Mouse (Mus musculus) myocyte (in vitro differentiated cells): Measurements from ENCODE around the gene Atp8b4. TPM values are rescaled to one million over a fixed set of nuclear protein-coding genes. Genes with fewer than 3 reads are reported as not detected.

ENCODE experiments used
- H3K27me3 ChIP-seq: one replicate; pipeline ENCODE4 v1.6.1; 2011; ENCODE audit not compliant: control insufficient read depth, insufficient read depth, insufficient read length
- H3K36me3 ChIP-seq: one replicate; pipeline ENCODE4 v1.6.1; 2011; ENCODE audit not compliant: control insufficient read depth, insufficient read depth
- H3K4me2 ChIP-seq: one replicate; pipeline ENCODE4 v1.6.1; 2011; ENCODE audit warnings: low read depth, control low read depth
- H3K4me3 ChIP-seq: one replicate; pipeline ENCODE4 v1.5.1; 2011; ENCODE audit warnings: mild to moderate bottlenecking, control low read depth, moderate library complexity
- H3K79me2 ChIP-seq: one replicate; pipeline ENCODE4 v1.6.1; 2011; ENCODE audit not compliant: control insufficient read depth, insufficient read depth
- H3ac ChIP-seq: one replicate; pipeline ENCODE4 v1.6.1; 2011; ENCODE audit not compliant: control insufficient read depth, insufficient read length
- CEBPB ChIP-seq: IDR thresholded peaks from 2 replicates; pipeline ENCODE4 v1.6.1; 2011; ENCODE audit warnings: mild to moderate bottlenecking, moderate library complexity; ENCODE audit not compliant: poor library complexity, insufficient read depth, severe bottlenecking
- E2F4 ChIP-seq: IDR thresholded peaks from one replicate; pipeline ENCODE4 v1.6.1; 2011; ENCODE audit warnings: mild to moderate bottlenecking, control low read depth, moderate library complexity; ENCODE audit not compliant: insufficient read depth
- MAX ChIP-seq: IDR thresholded peaks from one replicate; pipeline ENCODE4 v1.6.1; 2011; ENCODE audit warnings: low read depth, mild to moderate bottlenecking, control low read depth
- MYOD1 ChIP-seq, 3 experiments: IDR thresholded peaks; one replicate each; pipeline ENCODE4 v1.6.1; 2011; ENCODE audit warnings: control low read depth in 2 of 3, low read depth in 2 of 3, mild to moderate bottlenecking in 2 of 3, moderate library complexity in 1 of 3; ENCODE audit not compliant: insufficient read length in 2 of 3, control insufficient read depth in 1 of 3
- MYOG ChIP-seq, 3 experiments: IDR thresholded peaks; one replicate each; pipeline ENCODE4 v1.6.1; 2011; ENCODE audit warnings: control low read depth in 2 of 3, low read depth in 2 of 3, mild to moderate bottlenecking in 2 of 3; ENCODE audit not compliant: insufficient read length in 2 of 3, control insufficient read depth in 1 of 3, insufficient read depth in 1 of 3
- POLR2A ChIP-seq: IDR thresholded peaks from one replicate; pipeline ENCODE4 v1.6.1; 2011; ENCODE audit warnings: low read depth, mild to moderate bottlenecking, control low read depth, moderate library complexity; ENCODE audit not compliant: insufficient read length
- POLR2AphosphoS2 ChIP-seq: IDR thresholded peaks from one replicate; pipeline ENCODE4 v1.6.1; 2011; ENCODE audit warnings: low read depth, control low read depth; ENCODE audit not compliant: insufficient read length
- REST ChIP-seq: IDR thresholded peaks from one replicate; pipeline ENCODE4 v1.6.1; 2011; ENCODE audit warnings: mild to moderate bottlenecking, control low read depth, moderate library complexity; ENCODE audit not compliant: insufficient read depth, insufficient read length
- SRF ChIP-seq: IDR thresholded peaks from one replicate; pipeline ENCODE4 v1.6.1; 2011; ENCODE audit warnings: low read depth; ENCODE audit not compliant: control insufficient read depth, insufficient read length
- TCF12 ChIP-seq: IDR thresholded peaks from one replicate; pipeline ENCODE4 v1.6.1; 2011; ENCODE audit warnings: mild to moderate bottlenecking, control low read depth; ENCODE audit not compliant: poor library complexity, insufficient read depth, severe bottlenecking
- TCF3 ChIP-seq: IDR thresholded peaks from one replicate; pipeline ENCODE4 v1.6.1; 2011; ENCODE audit warnings: low read depth, control low read depth; ENCODE audit not compliant: insufficient read length
- USF1 ChIP-seq: IDR thresholded peaks from one replicate; pipeline ENCODE4 v1.6.1; 2011; ENCODE audit warnings: low read depth, mild to moderate bottlenecking, control low read depth, moderate library complexity
- polyA plus RNA-seq: library from polyadenylated mRNA; unstranded; fragments of >200 nt; fragmentation: generic; extraction: Trizol; gene quantifications from one replicate; pipeline ENCODE4 v1.2.1, GENCODE M21; 2012; ENCODE audit warnings: missing spikeins

The Atp8b4 gene
- polyA plus RNA-seq, 1 experiment = 0.01 TPM

DNA sequence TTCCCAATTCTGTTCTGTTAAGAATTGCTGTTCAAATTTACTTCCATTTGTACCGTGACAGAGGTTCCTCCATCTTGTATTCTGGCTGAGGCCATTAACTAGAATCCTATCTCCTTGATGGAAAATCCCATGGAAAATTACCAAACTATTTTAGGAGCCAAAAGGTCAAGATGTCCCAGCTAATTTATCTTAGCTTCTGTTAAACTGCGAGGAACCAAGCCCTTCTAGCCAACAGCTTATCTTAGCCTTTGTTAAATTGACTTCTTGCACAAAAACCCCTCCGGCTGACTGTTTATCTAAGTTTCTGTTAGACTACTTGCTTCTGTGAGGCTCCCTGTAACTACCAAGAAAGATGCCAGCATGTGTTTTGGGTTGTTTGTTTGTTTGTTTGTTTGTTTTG lies 183.5 kb downstream of the Atp8b4 start:
- no peak for TF ChIP-seq TCF3
- TF ChIP-seq MYOD1 (IDR thresholded peaks at IDR 0.05; ENCODE audit: control insufficient read depth in 1 of 3, insufficient read length in 2 of 3, low read depth in 2 of 3) = no peak
- TF ChIP-seq MYOG (IDR thresholded peaks at IDR 0.05; ENCODE audit: control insufficient read depth in 1 of 3, insufficient read depth in 1 of 3, insufficient read length in 2 of 3, low read depth in 2 of 3) = no peak
- no peak for TF ChIP-seq MAX
- no peak for TF ChIP-seq USF1
- no peak for TF ChIP-seq CEBPB
- H3K4me3 ChIP-seq = no peak overlapping the region
- H3K4me2 ChIP-seq = no peak overlapping the region
- no peak overlapping the region for H3ac ChIP-seq
- H3K79me2 ChIP-seq = no peaks in the 10 kb centered on the region
- H3K36me3 ChIP-seq = no peaks in the 10 kb centered on the region
- no peaks in the 10 kb centered on the region for H3K27me3 ChIP-seq

DNA sequence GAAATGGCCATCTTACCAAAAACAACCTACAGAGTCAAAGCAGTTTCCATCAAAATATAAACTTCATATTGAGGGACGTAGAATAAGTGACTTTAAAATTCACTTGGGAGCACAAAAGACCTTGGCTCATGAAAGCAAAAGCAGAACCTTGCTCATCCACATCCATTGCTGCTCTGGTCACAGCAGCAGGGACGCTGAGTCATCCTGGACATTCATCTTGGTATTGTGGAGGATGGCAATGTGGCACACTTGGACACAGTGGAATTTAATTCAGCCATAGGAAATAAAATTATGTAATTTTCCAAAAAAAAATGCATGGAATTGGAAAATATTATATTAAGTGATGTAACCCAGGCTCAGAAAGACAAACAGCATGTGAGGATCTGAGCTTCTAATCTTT lies 184.1 kb downstream of the Atp8b4 start:
- no peak for TF ChIP-seq MYOD1 (IDR thresholded peaks at IDR 0.05; ENCODE audit: control insufficient read depth in 1 of 3, insufficient read length in 2 of 3, low read depth in 2 of 3)
- no peak for TF ChIP-seq POLR2A
- TF ChIP-seq MYOG (IDR thresholded peaks at IDR 0.05; ENCODE audit: control insufficient read depth in 1 of 3, insufficient read depth in 1 of 3, insufficient read length in 2 of 3, low read depth in 2 of 3) = no peak
- no peak for TF ChIP-seq POLR2AphosphoS2
- TF ChIP-seq REST = no peak
- no peak for TF ChIP-seq E2F4
- no peak for TF ChIP-seq CEBPB
- no peak for TF ChIP-seq MAX
- TF ChIP-seq TCF3 = no peak
- TF ChIP-seq TCF12 = no peak
- no peak for TF ChIP-seq USF1
- TF ChIP-seq SRF = no peak
- H3K4me2 ChIP-seq = no peak overlapping the region
- H3K27me3 ChIP-seq = no peaks in the 10 kb centered on the region
- no peaks in the 10 kb centered on the region for H3K79me2 ChIP-seq
- no peak overlapping the region for H3ac ChIP-seq
- H3K36me3 ChIP-seq = no peaks in the 10 kb centered on the region
- H3K4me3 ChIP-seq = no peak overlapping the region

DNA sequence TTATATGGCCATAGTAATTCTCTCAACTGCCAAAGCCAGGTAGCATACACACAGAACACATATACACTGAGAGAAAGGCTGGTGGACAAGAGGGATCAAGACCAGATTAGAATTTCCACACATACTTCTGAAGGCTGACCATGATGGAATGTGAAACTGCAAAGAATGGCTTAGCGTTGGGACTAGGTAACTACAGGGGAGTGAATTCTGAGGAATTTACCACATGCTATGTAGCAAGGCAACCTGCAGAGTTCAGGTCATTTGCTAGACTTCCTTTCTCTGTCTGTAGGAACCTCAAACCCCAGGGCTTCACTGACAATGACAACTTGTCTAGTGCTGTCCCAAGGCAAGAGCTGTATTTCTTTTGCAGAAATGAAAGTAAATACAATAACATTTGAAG lies 189.4 kb downstream of the Atp8b4 start:
- Histone ChIP-seq H3K4me2 (no peak overlapping the region), H3K36me3 (no peaks in the 10 kb centered on the region), H3K27me3 (no peaks in the 10 kb centered on the region), H3ac (no peak overlapping the region), H3K79me2 (no peaks in the 10 kb centered on the region), H3K4me3 (no peak overlapping the region)
- TF ChIP-seq E2F4 (no peak), TCF12 (no peak), TCF3 (no peak), MYOG (IDR thresholded peaks at IDR 0.05; ENCODE audit: control insufficient read depth in 1 of 3, insufficient read depth in 1 of 3, insufficient read length in 2 of 3, low read depth in 2 of 3) (no peak), MAX (no peak)

- Histone ChIP-seq H3K4me3 (no peak overlapping the region), H3K27me3 (no peaks in the 10 kb centered on the region), H3ac (no peak overlapping the region), H3K79me2 (no peaks in the 10 kb centered on the region), H3K4me2 (peak overlapping the region; percentile 5), H3K36me3 (no peaks in the 10 kb centered on the region)
- TF ChIP-seq CEBPB (peak; percentile 87), MYOG (IDR thresholded peaks at IDR 0.05; ENCODE audit: control insufficient read depth in 1 of 3, insufficient read depth in 1 of 3, insufficient read length in 2 of 3, low read depth in 2 of 3) (no peak), USF1 (peak; percentile 25)
These were observed 190.5 kb downstream of the Atp8b4 start for GRCm38 (mm10) chr2:126309994-126310393.

- Histone ChIP-seq H3K4me3 (no peak overlapping the region), H3K4me2 (no peak overlapping the region)
- TF ChIP-seq SRF (no peak), REST (no peak), USF1 (no peak), E2F4 (no peak), TCF12 (no peak), MYOG (IDR thresholded peaks at IDR 0.05; ENCODE audit: control insufficient read depth in 1 of 3, insufficient read depth in 1 of 3, insufficient read length in 2 of 3, low read depth in 2 of 3) (no peak), POLR2A (no peak), MAX (no peak), MYOD1 (IDR thresholded peaks at IDR 0.05; ENCODE audit: control insufficient read depth in 1 of 3, insufficient read length in 2 of 3, low read depth in 2 of 3) (no peak), POLR2AphosphoS2 (no peak), CEBPB (no peak), TCF3 (no peak)
These were observed 195.9 kb downstream of the Atp8b4 start for GRCm38 (mm10) chr2:126304621-126305020.

More at GRCm38 (mm10) chr2:126304621-126305020, 195.9 kb downstream of the Atp8b4 start:
- Histone ChIP-seq H3K27me3 (no peaks in the 10 kb centered on the region), H3K79me2 (no peaks in the 10 kb centered on the region), H3ac (no peak overlapping the region), H3K36me3 (no peaks in the 10 kb centered on the region)
